Mouse (Mus musculus): ENCODE results near the gene Shroom2.

GRCm38 (mm10) chrX:152644827-152645226, 124.4 kb downstream of the Shroom2 start:
- no peak for TF ChIP-seq CTCF (IDR thresholded peaks at IDR 0.05; ENCODE audit: insufficient read depth, low read length)
- no peak for TF ChIP-seq POLR2A (IDR thresholded peaks at IDR 0.05; ENCODE audit: borderline replicate concordance, extremely low read depth, low read depth, low read length)

Measured in lung, adult 2 months (tissue).